Mouse (Mus musculus): ENCODE data around the gene Trmt6. TPM values are rescaled to one million over a fixed set of nuclear protein-coding genes. Genes with fewer than 3 reads are reported as not detected.

Trmt6 gene
- total RNA-seq (2023): 10 to 100 TPM; 40.2 to 47.7 TPM

DNA sequence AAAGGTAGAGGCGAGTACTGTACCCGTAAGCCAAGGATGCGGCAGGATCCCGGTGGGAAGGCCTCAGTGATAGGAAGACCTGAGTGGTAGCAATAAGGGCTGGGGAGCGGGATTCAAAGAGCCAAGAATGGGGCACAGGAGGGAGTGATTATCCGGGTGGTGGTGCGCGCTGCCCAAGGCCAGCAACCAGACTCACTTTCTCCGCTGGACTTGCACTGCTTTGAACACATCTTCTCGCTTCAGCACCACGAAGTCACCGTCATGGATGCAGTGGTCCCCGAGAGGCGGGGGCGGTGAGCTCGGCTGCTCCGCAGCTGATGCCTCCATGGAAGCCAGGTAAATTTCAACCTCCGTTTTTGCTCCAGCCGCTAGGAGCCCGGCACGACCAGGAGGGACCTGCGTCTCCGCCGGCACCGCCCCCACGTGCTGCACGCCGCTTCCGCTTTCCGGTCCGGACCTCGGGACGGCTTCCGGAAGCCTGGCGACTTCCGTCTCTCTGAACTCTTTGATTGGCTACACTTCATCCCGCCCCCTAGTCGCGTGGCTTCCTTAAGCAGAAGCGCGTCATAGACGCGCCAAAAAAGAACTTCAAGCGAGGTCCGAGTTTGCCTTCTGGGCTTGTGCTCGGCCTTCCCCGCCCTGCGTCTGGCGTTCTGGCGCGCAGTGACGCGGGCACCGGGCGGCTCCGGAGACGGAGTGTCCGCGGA, at the start of gene Trmt6, which contains the start of gene Mcm8:
Gene Trmt6 (minus strand): TSS at position 448 of the 707 bp plus-strand sequence.
Gene Mcm8 (plus strand): TSS at position 534 of the 707 bp plus-strand sequence.

DNA sequence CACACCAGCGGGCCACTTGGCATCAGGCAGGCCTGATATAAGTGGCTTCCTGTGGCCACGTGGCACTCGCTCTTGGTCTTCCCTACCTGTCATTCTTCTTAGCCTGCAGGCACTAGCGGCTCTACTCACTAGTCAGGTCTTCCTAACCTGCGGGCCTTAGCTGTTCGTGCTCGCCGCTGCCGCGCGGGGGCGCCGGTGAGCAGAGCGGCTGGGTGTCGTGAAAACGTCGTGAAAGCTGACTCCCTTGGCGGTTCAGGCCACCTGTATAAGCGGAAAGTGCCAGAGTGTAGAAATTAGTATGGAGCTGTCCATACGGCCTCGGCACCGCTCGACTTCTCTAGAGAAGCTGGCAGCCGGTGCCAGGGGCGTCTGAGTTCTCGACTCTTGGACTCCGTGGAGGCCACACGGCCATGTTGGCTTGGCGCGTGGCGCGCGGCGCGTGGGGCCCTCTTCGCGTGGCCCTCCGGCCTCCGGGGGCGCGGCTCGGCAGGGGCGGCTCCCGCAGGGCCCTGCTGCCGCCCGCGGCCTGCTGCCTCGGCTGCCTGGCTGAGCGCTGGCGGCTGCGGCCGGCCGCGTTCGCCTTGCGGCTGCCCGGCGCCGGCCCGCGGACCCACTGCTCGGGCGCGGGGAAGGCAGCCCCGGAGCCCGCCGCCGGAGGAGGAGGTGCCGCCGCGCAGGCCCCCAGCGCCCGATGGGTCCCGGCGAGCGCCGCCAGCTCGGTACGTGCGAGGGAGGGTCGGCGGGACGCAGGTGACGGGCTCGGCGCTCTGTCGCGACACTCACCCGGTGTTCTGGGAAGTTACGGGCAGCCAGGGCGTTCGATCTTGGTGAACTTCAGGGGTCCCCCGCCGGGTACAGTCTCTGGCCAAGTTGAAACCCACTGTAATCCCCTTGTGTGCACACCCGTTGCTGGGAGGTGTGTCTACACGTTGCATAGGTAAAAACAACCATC, 30.8 kb upstream of the Trmt6 start, which contains the start of gene Crls1:
Gene Crls1 (plus strand): TSS at position 260 of the 952 bp plus-strand sequence.

GRCm38 (mm10) chr2:132780978-132781377, 34.9 kb downstream of the Trmt6 start, which contains the start of gene Chgb:
Gene Chgb, plus strand, starts transcription at chr2:132781278.

Other genes with a start within 250 kb of the Trmt6 start
- 100 to 1,000 TPM; 157 to 164 TPM for gene Gpcpd1, start 228.3 kb downstream of the Trmt6 start, total RNA-seq (2023)
- 10 to 100 TPM; 11.5 to 16.7 TPM for gene Shld1, start 129.1 kb downstream of the Trmt6 start, total RNA-seq (2023)
- gene Chgb, start 34.8 kb downstream of the Trmt6 start, total RNA-seq (2023): not detected
- gene Mcm8, start 86 bp upstream of the Trmt6 start, total RNA-seq (2023): 1 to 10 TPM; 5.4 to 8.7 TPM
- gene Crls1, start 30.6 kb upstream of the Trmt6 start, total RNA-seq (2023): 10 to 100 TPM; 11.8 to 15.0 TPM
- gene Lrrn4, start 64.8 kb upstream of the Trmt6 start, total RNA-seq (2023): under 1 TPM; 0.29 to 0.33 TPM
- gene Fermt1, start 129.9 kb upstream of the Trmt6 start, total RNA-seq (2023): not detected

All from B cell, adult 67 days (primary cell).